Mouse (Mus musculus): ENCODE results near the gene Gse1. TPM values are rescaled to one million over a fixed set of nuclear protein-coding genes. Genes with fewer than 3 reads are reported as not detected.

The Gse1 gene
- polyA plus RNA-seq, 1 experiment from 2014 or later, result 22.2 TPM

DNA sequence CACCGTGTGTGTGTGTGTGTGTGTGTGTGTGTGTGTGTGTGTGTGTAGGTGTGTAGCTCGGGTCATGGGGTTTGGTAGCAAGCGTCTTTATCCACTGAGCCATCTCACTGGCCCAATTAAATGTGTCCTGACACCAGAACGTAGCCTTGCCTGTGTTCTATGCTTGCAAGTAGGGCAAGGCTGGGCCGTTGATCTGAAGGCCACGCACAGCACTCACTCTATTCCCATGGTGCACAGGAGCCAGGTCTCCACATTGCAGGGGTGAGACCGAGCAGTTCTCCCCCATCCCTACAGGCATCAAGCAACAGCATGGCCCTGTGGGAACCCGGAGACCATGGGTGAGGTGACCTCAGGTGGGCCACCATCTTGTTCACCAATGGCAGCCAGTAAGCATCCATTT is 194.0 kb downstream of the Gse1 start:
- DNase-seq (ENCODE audit: low spot score) (no peak), ATAC-seq (replicated peaks; ENCODE audit: low FRiP score) (no peak)
- Histone ChIP-seq H3K4me3 (ENCODE audit: low read depth, low read length) (no peak overlapping the region), H3K4me1 (replicated peaks; ENCODE audit: control insufficient read depth, insufficient read depth, low read length) (peaks cover 69% of the 10 kb centered on the region), H3K4me2 (ENCODE audit: low read depth, low read length, severe bottlenecking) (no peak overlapping the region), H3K9ac (ENCODE audit: low read length) (no peak overlapping the region), H3K9me3 (ENCODE audit: control insufficient read depth, low read length) (no peaks in the 10 kb centered on the region), H3K36me3 (ENCODE audit: control insufficient read depth, insufficient read depth, low read length) (no peaks in the 10 kb centered on the region), H3K27me3 (ENCODE audit: control insufficient read depth, insufficient read depth, low read length) (no peaks in the 10 kb centered on the region), H3K27ac (ENCODE audit: low read depth, low read length) (no peak overlapping the region)
- WGBS, result 82% methylated on average over 8 of the region's 8 CpGs

DNA sequence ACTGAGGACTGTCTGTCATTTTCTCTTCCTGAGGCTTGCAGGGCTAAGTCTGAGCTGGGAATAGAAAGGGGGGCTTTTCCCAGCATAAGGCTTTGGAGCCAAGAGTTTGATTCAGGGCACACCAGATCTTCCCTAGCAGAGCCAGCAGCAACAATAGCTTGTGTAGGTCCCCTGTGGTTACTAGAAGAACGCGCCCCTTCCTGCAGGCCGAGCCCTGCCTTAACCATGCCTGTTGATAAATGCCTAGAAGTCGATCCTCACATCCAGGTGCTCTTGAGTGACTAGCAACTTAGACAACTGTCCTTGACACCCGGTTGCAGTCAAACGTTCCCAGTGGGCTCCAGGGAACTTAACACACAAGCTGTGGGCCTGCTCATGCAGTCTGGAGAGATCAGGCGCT is 195.3 kb downstream of the Gse1 start:
- H3K27ac ChIP-seq (ENCODE audit: low read depth, low read length), result peak overlapping the region; percentile 98
- 25% methylated on average over 7 of the region's 7 CpGs for WGBS
- no peak for ATAC-seq (replicated peaks; ENCODE audit: low FRiP score)

DNA sequence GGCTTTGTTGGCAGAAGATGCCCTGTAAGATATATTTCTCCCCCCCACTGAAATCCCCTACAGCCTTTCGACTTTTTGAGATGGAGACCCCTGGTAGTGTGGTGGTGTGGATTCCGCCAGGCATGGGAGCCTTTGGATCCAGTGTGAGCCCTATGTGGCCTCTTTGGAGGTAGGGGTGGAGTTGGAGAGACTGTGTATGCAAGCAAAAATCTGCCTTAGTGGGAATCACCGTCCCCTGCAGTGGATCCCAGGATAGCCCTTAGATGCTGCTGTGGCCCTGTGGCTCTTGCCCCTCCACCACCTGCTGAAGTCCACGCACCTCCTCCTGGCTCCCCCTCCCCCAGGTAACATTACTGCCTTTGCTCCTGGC is 196.6 kb downstream of the Gse1 start:
- Histone ChIP-seq H3K4me1 (replicated peaks; ENCODE audit: control insufficient read depth, insufficient read depth, low read length) (peaks cover 65% of the 10 kb centered on the region), H3K4me3 (ENCODE audit: low read depth, low read length) (no peak overlapping the region), H3K36me3 (ENCODE audit: control insufficient read depth, insufficient read depth, low read length) (no peaks in the 10 kb centered on the region), H3K9me3 (ENCODE audit: control insufficient read depth, low read length) (no peaks in the 10 kb centered on the region), H3K4me2 (ENCODE audit: low read depth, low read length, severe bottlenecking) (peak overlapping the region; percentile 32), H3K27me3 (ENCODE audit: control insufficient read depth, insufficient read depth, low read length) (no peaks in the 10 kb centered on the region), H3K9ac (ENCODE audit: low read length) (peak overlapping the region; percentile 52), H3K27ac (ENCODE audit: low read depth, low read length) (peak overlapping the region; percentile 98)
- WGBS, result 15% methylated on average over 4 of the region's 4 CpGs
- DNase-seq (ENCODE audit: low spot score), result no peak
- ATAC-seq (replicated peaks; ENCODE audit: low FRiP score), result peak; percentile 8; the same call in 1 of the 2 replicates

More for the DNA sequence above, 195.3 kb downstream of the Gse1 start:
- Histone ChIP-seq H3K4me1 (replicated peaks; ENCODE audit: control insufficient read depth, insufficient read depth, low read length) (peaks cover 65% of the 10 kb centered on the region), H3K4me2 (ENCODE audit: low read depth, low read length, severe bottlenecking) (no peak overlapping the region), H3K4me3 (ENCODE audit: low read depth, low read length) (no peak overlapping the region), H3K9ac (ENCODE audit: low read length) (no peak overlapping the region), H3K36me3 (ENCODE audit: control insufficient read depth, insufficient read depth, low read length) (no peaks in the 10 kb centered on the region), H3K27me3 (ENCODE audit: control insufficient read depth, insufficient read depth, low read length) (no peaks in the 10 kb centered on the region), H3K9me3 (ENCODE audit: control insufficient read depth, low read length) (no peaks in the 10 kb centered on the region)
- DNase-seq (ENCODE audit: low spot score), result no peak

DNA sequence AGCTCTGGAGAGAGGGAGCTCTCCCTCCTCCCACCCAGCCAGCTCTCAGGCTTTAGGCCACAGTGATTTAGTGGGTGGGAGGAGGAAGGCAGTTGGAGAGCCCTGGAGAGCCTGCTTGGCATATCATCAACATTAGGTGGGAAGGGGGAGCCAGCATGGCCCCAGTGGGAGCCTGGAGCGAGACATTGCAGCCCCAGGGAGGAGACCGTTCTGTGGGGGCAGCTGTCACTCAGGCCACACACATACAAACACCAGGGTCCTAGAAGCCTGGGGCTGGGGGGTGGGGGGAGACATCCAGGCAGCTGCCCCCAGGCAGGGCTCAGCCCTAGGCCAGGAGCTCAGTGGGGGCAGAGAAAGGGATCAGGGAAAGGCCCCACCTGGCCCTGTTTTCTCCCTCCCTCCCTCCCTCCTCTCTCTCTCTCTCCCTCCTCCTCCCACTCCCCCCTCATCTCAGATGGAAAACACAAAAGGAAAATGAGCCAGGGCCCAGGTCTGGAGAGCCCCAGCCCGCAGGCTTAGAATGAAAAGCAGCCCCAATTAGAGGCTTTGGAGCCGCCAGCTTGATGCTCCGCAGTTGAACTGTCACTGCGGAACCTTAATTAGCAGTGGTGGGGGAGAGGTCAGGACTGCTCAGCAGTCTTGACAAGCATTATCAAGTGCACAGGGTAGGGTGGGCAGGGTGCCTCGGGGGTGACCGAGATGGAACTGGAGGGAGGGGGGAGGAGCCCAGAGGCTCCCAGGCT is 197.1 kb downstream of the Gse1 start:
- Histone ChIP-seq H3K27me3 (ENCODE audit: control insufficient read depth, insufficient read depth, low read length) (no peaks in the 10 kb centered on the region), H3K36me3 (ENCODE audit: control insufficient read depth, insufficient read depth, low read length) (no peaks in the 10 kb centered on the region), H3K4me1 (replicated peaks; ENCODE audit: control insufficient read depth, insufficient read depth, low read length) (peaks cover 63% of the 10 kb centered on the region), H3K9ac (ENCODE audit: low read length) (peak overlapping the region; percentile 52), H3K4me2 (ENCODE audit: low read depth, low read length, severe bottlenecking) (peak overlapping the region; percentile 32), H3K9me3 (ENCODE audit: control insufficient read depth, low read length) (no peaks in the 10 kb centered on the region), H3K27ac (ENCODE audit: low read depth, low read length) (peak overlapping the region; percentile 98), H3K4me3 (ENCODE audit: low read depth, low read length) (no peak overlapping the region)
- DNase-seq (ENCODE audit: low spot score), result peak; percentile 88
- ATAC-seq (replicated peaks; ENCODE audit: low FRiP score), result peak; percentile 87
- under 1% methylated on average over 8 of the region's 8 CpGs for WGBS

DNA sequence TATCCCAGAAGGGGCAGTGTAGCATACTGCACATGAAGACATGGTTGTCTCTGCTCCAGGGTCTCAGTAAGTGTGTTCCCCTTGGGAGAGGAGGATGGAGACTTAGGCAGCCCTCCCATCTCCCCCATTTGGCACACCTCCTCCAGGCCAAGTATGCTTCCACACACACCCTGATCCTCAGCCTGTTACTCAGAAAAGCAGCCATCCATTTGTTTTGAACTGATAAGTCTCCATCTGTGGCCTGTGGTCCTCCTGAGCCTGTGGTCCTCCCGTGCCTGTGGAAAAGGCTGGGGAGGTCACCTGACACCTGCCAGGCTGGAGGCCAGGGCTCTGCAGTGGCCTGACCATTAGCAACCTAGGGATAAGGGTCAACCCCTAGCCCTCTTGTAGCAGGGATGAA is 197.8 kb downstream of the Gse1 start:
- Histone ChIP-seq H3K4me3 (ENCODE audit: low read depth, low read length) (no peak overlapping the region), H3K4me1 (replicated peaks; ENCODE audit: control insufficient read depth, insufficient read depth, low read length) (peaks cover 62% of the 10 kb centered on the region), H3K36me3 (ENCODE audit: control insufficient read depth, insufficient read depth, low read length) (no peaks in the 10 kb centered on the region), H3K27me3 (ENCODE audit: control insufficient read depth, insufficient read depth, low read length) (no peaks in the 10 kb centered on the region), H3K9me3 (ENCODE audit: control insufficient read depth, low read length) (no peaks in the 10 kb centered on the region), H3K9ac (ENCODE audit: low read length) (peak overlapping the region; percentile 29), H3K4me2 (ENCODE audit: low read depth, low read length, severe bottlenecking) (peak overlapping the region; percentile 3; the same call in 1 of the 2 replicates), H3K27ac (ENCODE audit: low read depth, low read length) (peak overlapping the region; percentile 98)
- 27% methylated on average over 1 of the region's 1 CpGs for WGBS
- DNase-seq (ENCODE audit: low spot score), result no peak
- no peak for ATAC-seq (replicated peaks; ENCODE audit: low FRiP score)

DNA sequence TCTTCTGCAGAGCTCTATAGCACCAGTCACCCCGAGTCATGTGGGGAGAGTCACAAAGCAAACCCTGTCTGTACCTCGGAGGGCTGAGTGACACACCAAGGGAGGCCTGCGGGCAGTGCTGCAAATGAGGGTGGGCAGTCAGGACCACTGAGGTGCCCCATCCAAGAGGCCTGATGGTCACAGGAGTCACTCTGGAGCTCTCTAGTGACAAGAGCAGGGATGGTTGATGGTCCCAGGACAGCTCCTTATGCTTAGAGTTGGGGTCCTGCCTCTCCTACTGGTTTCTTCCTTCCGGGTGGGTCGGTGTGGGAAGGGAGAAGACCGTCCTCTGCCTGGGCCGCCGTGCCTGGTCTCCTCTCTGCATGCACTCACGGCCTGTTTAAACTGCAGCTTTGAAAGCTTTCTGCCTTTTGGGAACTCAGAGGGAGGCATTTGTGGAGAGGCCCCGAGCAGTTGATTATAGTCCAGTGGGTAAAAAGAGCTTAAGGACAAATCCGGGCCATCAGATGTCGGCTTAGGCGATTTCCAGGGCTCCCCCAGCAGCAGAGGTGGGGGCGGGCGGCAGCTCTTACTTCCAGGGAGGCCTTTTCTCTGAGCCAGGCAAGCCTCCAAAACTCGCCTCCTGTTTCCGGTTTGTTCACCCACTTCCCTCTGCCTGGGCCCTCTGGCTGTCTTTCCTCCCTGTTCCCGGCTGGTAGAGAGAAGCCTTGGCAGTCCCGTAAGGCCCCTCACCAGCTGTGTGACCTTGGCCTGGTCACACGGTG is 198.5 kb downstream of the Gse1 start:
- H3K9ac ChIP-seq (ENCODE audit: low read length), result peak overlapping the region; percentile 43
- H3K4me1 ChIP-seq (replicated peaks; ENCODE audit: control insufficient read depth, insufficient read depth, low read length), result peaks cover 56% of the 10 kb centered on the region
- ATAC-seq (replicated peaks; ENCODE audit: low FRiP score), result no peak
- no peak overlapping the region for H3K4me2 ChIP-seq (ENCODE audit: low read depth, low read length, severe bottlenecking)
- DNase-seq (ENCODE audit: low spot score), result no peak
- WGBS, result 13% methylated on average over 20 of the region's 20 CpGs
- H3K27ac ChIP-seq (ENCODE audit: low read depth, low read length), result peak overlapping the region; percentile 98
- no peaks in the 10 kb centered on the region for H3K36me3 ChIP-seq (ENCODE audit: control insufficient read depth, insufficient read depth, low read length)
- no peaks in the 10 kb centered on the region for H3K27me3 ChIP-seq (ENCODE audit: control insufficient read depth, insufficient read depth, low read length)
- no peak overlapping the region for H3K4me3 ChIP-seq (ENCODE audit: low read depth, low read length)
- H3K9me3 ChIP-seq (ENCODE audit: control insufficient read depth, low read length), result no peaks in the 10 kb centered on the region

DNA sequence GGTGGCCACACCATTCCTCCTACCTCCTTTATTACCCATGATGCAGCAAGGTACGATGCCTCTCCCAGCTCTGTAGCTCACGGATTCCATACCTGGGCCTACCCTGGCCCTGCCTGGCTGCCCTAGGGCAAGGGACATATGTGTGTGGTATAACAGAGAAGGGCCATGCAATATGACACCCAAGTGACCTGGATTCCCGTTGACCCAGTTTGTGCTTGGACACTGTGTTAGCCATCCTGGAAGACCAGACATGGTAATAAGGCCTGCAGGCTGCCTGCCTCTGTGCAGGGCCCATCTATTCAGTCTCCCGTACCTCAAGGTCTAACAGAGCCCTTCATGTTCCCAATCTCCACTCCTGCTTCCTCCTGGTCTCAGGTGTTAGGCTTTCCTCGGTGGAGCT is 200.2 kb downstream of the Gse1 start:
- WGBS, result 82% methylated on average over 5 of the region's 5 CpGs
- H3K27me3 ChIP-seq (ENCODE audit: control insufficient read depth, insufficient read depth, low read length), result no peaks in the 10 kb centered on the region
- DNase-seq (ENCODE audit: low spot score) (no peak), ATAC-seq (replicated peaks; ENCODE audit: low FRiP score) (no peak)
- H3K4me1 ChIP-seq (replicated peaks; ENCODE audit: control insufficient read depth, insufficient read depth, low read length), result peaks cover 41% of the 10 kb centered on the region
- no peaks in the 10 kb centered on the region for H3K36me3 ChIP-seq (ENCODE audit: control insufficient read depth, insufficient read depth, low read length)
- H3K4me2 ChIP-seq (ENCODE audit: low read depth, low read length, severe bottlenecking), result no peak overlapping the region
- H3K4me3 ChIP-seq (ENCODE audit: low read depth, low read length), result no peak overlapping the region
- no peak overlapping the region for H3K9ac ChIP-seq (ENCODE audit: low read length)
- no peak overlapping the region for H3K27ac ChIP-seq (ENCODE audit: low read depth, low read length)
- peaks cover under 1% of the 10 kb centered on the region; the same call in 1 of the 2 replicates for H3K9me3 ChIP-seq (ENCODE audit: control insufficient read depth, low read length)

DNA sequence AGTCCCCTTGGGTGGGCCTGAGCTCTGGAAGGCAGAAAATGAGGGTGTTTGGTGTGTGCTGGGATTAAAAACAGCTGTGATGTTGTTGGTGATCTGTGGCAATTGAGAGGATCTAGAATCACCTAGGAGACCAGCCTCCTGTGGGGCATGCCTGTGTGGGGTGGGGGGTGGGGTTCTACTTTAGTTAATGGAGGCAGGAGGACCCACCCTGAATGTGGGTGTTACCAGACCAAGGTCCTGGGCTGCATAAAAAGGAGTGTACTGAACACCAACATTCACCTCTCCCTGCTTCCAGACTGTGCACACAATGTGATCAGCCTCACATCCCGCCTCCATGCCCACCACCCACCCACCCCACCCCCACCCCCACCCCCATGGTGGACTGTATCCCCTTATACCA is 200.9 kb downstream of the Gse1 start:
- ATAC-seq (replicated peaks; ENCODE audit: low FRiP score), result no peak
- no peak overlapping the region for H3K4me3 ChIP-seq (ENCODE audit: low read depth, low read length)
- peaks cover 4% of the 10 kb centered on the region; the same call in 1 of the 2 replicates for H3K9me3 ChIP-seq (ENCODE audit: control insufficient read depth, low read length)
- H3K27ac ChIP-seq (ENCODE audit: low read depth, low read length), result no peak overlapping the region
- no peaks in the 10 kb centered on the region for H3K27me3 ChIP-seq (ENCODE audit: control insufficient read depth, insufficient read depth, low read length)
- H3K9ac ChIP-seq (ENCODE audit: low read length), result no peak overlapping the region
- H3K36me3 ChIP-seq (ENCODE audit: control insufficient read depth, insufficient read depth, low read length), result no peaks in the 10 kb centered on the region
- H3K4me2 ChIP-seq (ENCODE audit: low read depth, low read length, severe bottlenecking), result no peak overlapping the region
- H3K4me1 ChIP-seq (replicated peaks; ENCODE audit: control insufficient read depth, insufficient read depth, low read length), result peaks cover 35% of the 10 kb centered on the region
- no peak for DNase-seq (ENCODE audit: low spot score)
- 100% methylated on average over 1 of the region's 1 CpGs for WGBS
